Mouse (Mus musculus) MEL (cell line): ENCODE results near the gene Got1. TPM values are rescaled to one million over a fixed set of nuclear protein-coding genes. Genes with fewer than 3 reads are reported as not detected.
A peak's percentile ranks its signal among the peaks of the same experiment; 100 is the strongest.

Experiments used
- DNase-seq: peaks from one replicate; pipeline ENCODE4 v3.0.0; 2011; ENCODE audit warnings: low read depth, low spot score
- H3K27ac ChIP-seq: 2 replicates; pipeline ENCODE4 v1.5.1; 2012; ENCODE audit warnings: low read depth, mild to moderate bottlenecking, control low read depth, low read length, moderate library complexity; ENCODE audit not compliant: control insufficient read depth
- H3K27me3 ChIP-seq, 2 experiments: fragments of 150-350 bp in 1 of 2; sonication (generic) in 1 of 2; 2 replicates each; pipeline ENCODE4 v1.6.1; 2012; ENCODE audit warnings: low read length in 2 of 2, mild to moderate bottlenecking in 2 of 2, improper control_type of control experiment in 1 of 2, moderate library complexity in 1 of 2; ENCODE audit not compliant: insufficient read depth in 2 of 2, control insufficient read depth in 1 of 2
- H3K36me3 ChIP-seq, 2 experiments: 2 replicates each; pipeline ENCODE4 v1.6.1; 2012 to 2014; ENCODE audit warnings: low read length in 2 of 2, improper control_type of control experiment in 1 of 2, inconsistent platforms in 1 of 2, mild to moderate bottlenecking in 1 of 2; ENCODE audit not compliant: insufficient read depth in 2 of 2, control insufficient read depth in 1 of 2
- H3K4me1 ChIP-seq, 2 experiments: fragments of 150-350 bp in 1 of 2; sonication (generic) in 1 of 2; 2 replicates each; pipeline ENCODE4 v1.6.1; 2012; ENCODE audit warnings: low read length in 2 of 2, improper control_type of control experiment in 1 of 2, mild to moderate bottlenecking in 1 of 2; ENCODE audit not compliant: insufficient read depth in 2 of 2, control insufficient read depth in 1 of 2
- H3K4me3 ChIP-seq, 2 experiments: fragments of 150-350 bp in 1 of 2; sonication (generic) in 1 of 2; 2 replicates each; pipeline ENCODE4 v1.5.1; 2012; ENCODE audit warnings: low read depth in 2 of 2, low read length in 2 of 2, mild to moderate bottlenecking in 2 of 2, moderate library complexity in 2 of 2, control low read depth in 1 of 2, improper control_type of control experiment in 1 of 2; ENCODE audit not compliant: control insufficient read depth in 1 of 2, insufficient read depth in 1 of 2
- H3K79me2 ChIP-seq: 2 replicates; pipeline ENCODE4 v1.6.1; 2012; ENCODE audit warnings: mild to moderate bottlenecking, low read length, moderate library complexity; ENCODE audit not compliant: control insufficient read depth, poor library complexity, insufficient read depth
- H3K9ac ChIP-seq: 2 replicates; pipeline ENCODE4 v1.6.1; 2012; ENCODE audit warnings: low read depth, mild to moderate bottlenecking, control low read depth, low read length, moderate library complexity; ENCODE audit not compliant: control insufficient read depth, poor library complexity, severe bottlenecking
- H3K9me3 ChIP-seq: fragments of 150-350 bp; sonication (generic); replicated peaks from 2 replicates; pipeline ENCODE4 v1.6.1; 2012; ENCODE audit warnings: mild to moderate bottlenecking, low read length, improper control_type of control experiment, moderate library complexity; ENCODE audit not compliant: insufficient read depth
- BHLHE40 ChIP-seq: IDR thresholded peaks from 2 replicates; pipeline ENCODE4 v1.6.1; 2012; ENCODE audit warnings: low read depth, mild to moderate bottlenecking, inconsistent platforms, low read length, improper control_type of control experiment, borderline replicate concordance
- CHD1 ChIP-seq: IDR thresholded peaks from 2 replicates; pipeline ENCODE4 v1.6.1; 2012; ENCODE audit warnings: low read depth, mild to moderate bottlenecking, inconsistent platforms, low read length, improper control_type of control experiment
- CHD2 ChIP-seq: IDR thresholded peaks from 2 replicates; pipeline ENCODE4 v1.6.1; 2011; ENCODE audit warnings: low read length, improper control_type of control experiment
- CTCF ChIP-seq, 3 experiments: IDR thresholded peaks in 2 of 3; conservative IDR thresholded peaks in 1 of 3; 2 replicates each; pipeline ENCODE4 v1.5.1; 2011 to 2012; ENCODE audit warnings: low read length in 3 of 3, low read depth in 2 of 3, mild to moderate bottlenecking in 2 of 3, improper control_type of control experiment in 1 of 3, inconsistent platforms in 1 of 3, mixed read lengths in 1 of 3, moderate library complexity in 1 of 3; ENCODE audit not compliant: control insufficient read depth in 1 of 3, insufficient read depth in 1 of 3, poor library complexity in 1 of 3, severe bottlenecking in 1 of 3
- E2F4 ChIP-seq: IDR thresholded peaks from 2 replicates; pipeline ENCODE4 v1.6.1; 2011; ENCODE audit warnings: low read depth, low read length, improper control_type of control experiment, borderline replicate concordance
- ELF1 ChIP-seq: IDR thresholded peaks from 2 replicates; pipeline ENCODE4 v1.6.1; 2014; ENCODE audit warnings: low read depth, mild to moderate bottlenecking, inconsistent platforms, low read length, improper control_type of control experiment, moderate library complexity
- ETS1 ChIP-seq: IDR thresholded peaks from 2 replicates; pipeline ENCODE4 v1.6.1; 2012; ENCODE audit warnings: low read depth, mild to moderate bottlenecking, inconsistent platforms, low read length, improper control_type of control experiment, moderate library complexity
- HCFC1 ChIP-seq: IDR thresholded peaks from 2 replicates; pipeline ENCODE4 v1.6.1; 2012; ENCODE audit warnings: low read depth, mild to moderate bottlenecking, inconsistent platforms, low read length, improper control_type of control experiment, moderate library complexity
- JUND ChIP-seq: IDR thresholded peaks from 2 replicates; pipeline ENCODE4 v1.6.1; 2011; ENCODE audit warnings: low read depth, mild to moderate bottlenecking, improper control_type of control experiment, low read length
- MAX ChIP-seq: IDR thresholded peaks from 2 replicates; pipeline ENCODE4 v1.6.1; 2011; ENCODE audit warnings: low read length, improper control_type of control experiment
- MXI1 ChIP-seq: IDR thresholded peaks from 2 replicates; pipeline ENCODE4 v1.6.1; 2011; ENCODE audit warnings: mild to moderate bottlenecking, low read depth, low read length, improper control_type of control experiment
- NELFE ChIP-seq: IDR thresholded peaks from 2 replicates; pipeline ENCODE4 v1.6.1; 2011; ENCODE audit warnings: low read depth, low read length, improper control_type of control experiment
- POLR2A ChIP-seq, 2 experiments: IDR thresholded peaks; 2 replicates each; pipeline ENCODE4 v1.6.1; 2011 to 2012; ENCODE audit warnings: low read length in 2 of 2, mild to moderate bottlenecking in 2 of 2, control low read depth in 1 of 2, improper control_type of control experiment in 1 of 2, low read depth in 1 of 2, moderate library complexity in 1 of 2; ENCODE audit not compliant: control insufficient read depth in 1 of 2, insufficient read depth in 1 of 2, poor library complexity in 1 of 2
- RAD21 ChIP-seq: IDR thresholded peaks from 2 replicates; pipeline ENCODE4 v1.6.1; 2011; ENCODE audit warnings: mild to moderate bottlenecking, low read depth, low read length, improper control_type of control experiment
- RCOR1 ChIP-seq: IDR thresholded peaks from 2 replicates; pipeline ENCODE4 v1.6.1; 2012; ENCODE audit warnings: low read depth, mild to moderate bottlenecking, inconsistent platforms, low read length, improper control_type of control experiment
- SIN3A ChIP-seq: IDR thresholded peaks from 2 replicates; pipeline ENCODE4 v1.6.1; 2012; ENCODE audit warnings: low read length, improper control_type of control experiment, inconsistent platforms
- SMC3 ChIP-seq: IDR thresholded peaks from 2 replicates; pipeline ENCODE4 v1.6.1; 2011; ENCODE audit warnings: low read depth, low read length, improper control_type of control experiment
- TBP ChIP-seq: IDR thresholded peaks from 2 replicates; pipeline ENCODE4 v1.8.0; 2011; ENCODE audit warnings: low read depth, low read length, improper control_type of control experiment
- TCF12 ChIP-seq: IDR thresholded peaks from 2 replicates; pipeline ENCODE4 v1.6.1; 2014; ENCODE audit warnings: low read depth, mild to moderate bottlenecking, inconsistent platforms, low read length, improper control_type of control experiment, moderate library complexity
- USF1 ChIP-seq: IDR thresholded peaks from 2 replicates; pipeline ENCODE4 v1.6.1; 2014; ENCODE audit warnings: low read depth, mild to moderate bottlenecking, inconsistent platforms, low read length, improper control_type of control experiment, moderate library complexity
- USF2 ChIP-seq, 2 experiments: IDR thresholded peaks; 2 replicates each; pipeline ENCODE4 v1.6.1; 2011 to 2012; ENCODE audit warnings: improper control_type of control experiment in 2 of 2, low read length in 2 of 2, borderline replicate concordance in 1 of 2, inconsistent platforms in 1 of 2, low read depth in 1 of 2, mild to moderate bottlenecking in 1 of 2; ENCODE audit not compliant: insufficient read depth in 1 of 2
- ZC3H11A ChIP-seq: IDR thresholded peaks from 2 replicates; pipeline ENCODE4 v1.6.1; 2012; ENCODE audit warnings: low read depth, mild to moderate bottlenecking, inconsistent platforms, low read length, improper control_type of control experiment
- ZKSCAN1 ChIP-seq: IDR thresholded peaks from 2 replicates; pipeline ENCODE4 v1.6.1; 2012; ENCODE audit warnings: low read depth, mild to moderate bottlenecking, inconsistent platforms, low read length, improper control_type of control experiment, moderate library complexity
- ZMIZ1 ChIP-seq: IDR thresholded peaks from 2 replicates; pipeline ENCODE4 v1.6.1; 2012; ENCODE audit warnings: low read depth, mild to moderate bottlenecking, inconsistent platforms, low read length, improper control_type of control experiment, moderate library complexity
- ZNF384 ChIP-seq: IDR thresholded peaks from 2 replicates; pipeline ENCODE4 v1.6.1; 2012; ENCODE audit warnings: low read depth, mild to moderate bottlenecking, inconsistent platforms, low read length, improper control_type of control experiment
- polyA plus RNA-seq, 2 experiments: library from polyadenylated mRNA; stranded (reverse) in 1 of 2; unstranded in 1 of 2; fragments of >175 nt in 1 of 2; fragments of >200 nt in 1 of 2; gene quantifications; 2 replicates each; pipeline versions ENCODE4 v1.2.1 to v1.2.4; 2012; ENCODE audit warnings: low replicate concordance in 2 of 2, low read depth in 1 of 2; ENCODE audit not compliant: insufficient read length in 2 of 2, insufficient read depth in 1 of 2, missing spikeins in 1 of 2
- total RNA-seq: library from RNA; depleted of rRNA; stranded (reverse); fragments of 300-350 nt; gene quantifications from 2 replicates; pipeline ENCODE4 v1.2.3, GENCODE M21; 2012

Gene Got1
- total and polyA plus RNA-seq, 3 experiments, result 60.4 to 213 (median 106) TPM

GRCm38 (mm10) chr19:43498874-43499273, 25.5 kb downstream of the Got1 start:
- TF ChIP-seq USF1, result no peak
- TF ChIP-seq ETS1, result no peak
- 0 out of 4 replicates have a peak, but pooled peaks of 1 of the 2 experiments have one; percentile 37 for TF ChIP-seq POLR2A (IDR thresholded peaks at IDR 0.05; ENCODE audit: control insufficient read depth in 1 of 2, insufficient read depth in 1 of 2, low read depth in 1 of 2, low read length in 2 of 2, poor library complexity in 1 of 2)
- TF ChIP-seq USF2 (IDR thresholded peaks at IDR 0.05; ENCODE audit: borderline replicate concordance in 1 of 2, insufficient read depth in 1 of 2, low read depth in 1 of 2, low read length in 2 of 2), result no peak
- no peak for TF ChIP-seq RCOR1
- no peak for TF ChIP-seq SIN3A
- Histone ChIP-seq H3K36me3 (peaks cover 8 to 12% of the 10 kb centered on the region in 2 experiments; a peak in 2 of 4 replicates), H3K4me3 (no peak overlapping the region), H3K27me3 (no peaks in the 10 kb centered on the region), H3K4me1 (peaks cover 0 to 6% of the 10 kb centered on the region in 2 experiments; a peak in 1 of 4 replicates), H3K9ac (no peak overlapping the region), H3K27ac (no peak overlapping the region), H3K79me2 (no peaks in the 10 kb centered on the region), H3K9me3 (no peaks in the 10 kb centered on the region)
- DNase-seq, result no peak

- Histone ChIP-seq H3K9ac (no peak overlapping the region), H3K36me3 (peaks cover 7 to 8% of the 10 kb centered on the region in 2 experiments; a peak in 2 of 4 replicates), H3K4me3 (no peak overlapping the region), H3K27ac (no peak overlapping the region), H3K4me1 (peaks cover 0 to 6% of the 10 kb centered on the region in 2 experiments; a peak in 1 of 4 replicates), H3K79me2 (no peaks in the 10 kb centered on the region), H3K27me3 (no peaks in the 10 kb centered on the region)
- DNase-seq, result no peak
- TF ChIP-seq E2F4 (no peak), USF1 (0 out of 2 replicates have a peak, but pooled peaks have one; percentile 13)
- TF ChIP-seq, all 39 proteins: peak for 1
- H3K9me3 ChIP-seq, result no peaks in the 10 kb centered on the region
Measured at GRCm38 (mm10) chr19:43497440-43497839, 27.0 kb downstream of the Got1 start.

GRCm38 (mm10) chr19:43495846-43496245, 28.6 kb downstream of the Got1 start:
- DNase-seq, result peak; percentile 87
- Histone ChIP-seq H3K27ac (no peak overlapping the region), H3K79me2 (no peaks in the 10 kb centered on the region), H3K27me3 (no peaks in the 10 kb centered on the region), H3K36me3 (peaks cover 0 to 8% of the 10 kb centered on the region in 2 experiments; a peak in 2 of 4 replicates), H3K4me1 (peaks cover 0 to 6% of the 10 kb centered on the region in 2 experiments; a peak in 1 of 4 replicates), H3K9ac (peak overlapping the region; percentile 56), H3K9me3 (no peaks in the 10 kb centered on the region), H3K4me3 (peak overlapping the region; percentile 57 to 59)
- TF ChIP-seq ZNF384, result no peak
- TF ChIP-seq ZC3H11A, result peak; percentile 69
- no peak for TF ChIP-seq ETS1
- 0 out of 2 replicates have a peak, but pooled peaks have one; percentile 52 for TF ChIP-seq SIN3A
- no peak for TF ChIP-seq CHD1
- TF ChIP-seq ZMIZ1, result no peak
- no peak for TF ChIP-seq ZKSCAN1
- peak; percentile 90 for TF ChIP-seq RAD21
- TF ChIP-seq ELF1, result no peak
- no peak for TF ChIP-seq TBP
- TF ChIP-seq USF2 (IDR thresholded peaks at IDR 0.05; ENCODE audit: borderline replicate concordance in 1 of 2, insufficient read depth in 1 of 2, low read depth in 1 of 2, low read length in 2 of 2), result no peak
- TF ChIP-seq SMC3, result peak; percentile 67
- peak; percentile 35 to 99 (median 95); a peak in 5 of 6 replicates for TF ChIP-seq CTCF (IDR thresholded peaks at IDR 0.05 in 2 of 3, conservative IDR thresholded peaks at IDR 0.05 in 1 of 3; ENCODE audit: control insufficient read depth in 1 of 3, insufficient read depth in 1 of 3, low read depth in 2 of 3, low read length in 3 of 3, poor library complexity in 1 of 3, severe bottlenecking in 1 of 3)
- no peak for TF ChIP-seq CHD2
- TF ChIP-seq MXI1, result peak; percentile 36; the same call in 1 of the 2 replicates
- TF ChIP-seq JUND, result no peak
- TF ChIP-seq E2F4, result no peak
- TF ChIP-seq MAX, result no peak
- TF ChIP-seq TCF12, result no peak
- no peak for TF ChIP-seq NELFE
- TF ChIP-seq RCOR1, result no peak
- no peak for TF ChIP-seq BHLHE40
- no peak for TF ChIP-seq HCFC1
- no peak; the same call in 1 of the 2 replicates for TF ChIP-seq USF1
